Comparison of ENCODE assay signal across 22 mouse cellular contexts in the genomic region with DNA sequence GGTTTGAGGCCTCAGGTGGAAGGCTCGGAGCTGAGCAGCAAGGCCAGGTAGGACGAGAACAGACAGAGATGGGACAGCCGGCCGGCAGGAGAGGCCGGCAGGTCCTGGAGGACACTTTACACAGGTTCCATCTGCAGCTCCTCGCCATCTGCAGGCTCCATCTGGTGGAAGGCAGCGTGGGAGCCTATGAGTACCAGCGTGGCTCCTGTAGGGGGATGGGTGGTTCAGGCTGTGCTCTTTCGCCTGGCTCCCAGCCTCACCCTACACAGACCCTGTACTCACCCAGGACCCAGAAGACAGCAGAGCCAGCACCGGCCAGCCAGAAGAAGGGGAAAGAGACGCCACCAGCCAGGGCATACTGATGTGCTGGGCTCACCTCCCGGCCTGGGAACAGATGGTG. TPM values are rescaled to one million over a fixed set of nuclear protein-coding genes. Genes with fewer than 3 reads are reported as not detected.
A peak's percentile ranks its signal among the peaks of the same experiment; 100 is the strongest.
DNase-seq lines count a peak whose midpoint lies in the region; ATAC-seq lines count a peak whose summit lies in the region.
"Had no signal": no experiment of that assay in that cellular context is flagged by ENCODE, and none has a peak within 500 bp of the region (broad histone marks: within the 10 kb centered on the region; RNA-seq: fewer than 3 reads in every experiment).

No protein-coding gene starts in this region.

- H3K27me3 ChIP-seq in liver, embryonic 12.5 days (replicated peaks) = peaks cover 3% of the 10 kb centered on the region; the same call in 1 of the 2 replicates
- no peaks in the 10 kb centered on the region for H3K27me3 ChIP-seq in forebrain, embryonic 11.5 days (ENCODE audit: control insufficient read depth, insufficient read depth, low read length)

- H3K4me2 ChIP-seq in liver, embryonic 12.5 days = no peak overlapping the region
- no peak overlapping the region for H3K4me2 ChIP-seq in forebrain, embryonic 11.5 days (ENCODE audit: low read depth, low read length, severe bottlenecking)
- H3K4me2 ChIP-seq: midbrain, embryonic 12.5 days had no signal

- no peaks in the 10 kb centered on the region for H3K9me3 ChIP-seq in liver, embryonic 12.5 days (replicated peaks)
- H3K9me3 ChIP-seq in forebrain, embryonic 11.5 days (ENCODE audit: control insufficient read depth, low read length) = no peaks in the 10 kb centered on the region
- H3K9me3 ChIP-seq: G1E; heart, embryonic 10.5 days; midbrain, embryonic 12.5 days had no signal

- ATAC-seq in liver, embryonic 12.5 days = no peak
- no peak for ATAC-seq in forebrain, embryonic 11.5 days (replicated peaks; ENCODE audit: low FRiP score)
- ATAC-seq: forebrain, postnatal 0 days; intestine, embryonic 16.5 days had no signal

- peaks cover 11% of the 10 kb centered on the region; the same call in 1 of the 2 replicates for H3K36me3 ChIP-seq in liver, embryonic 12.5 days
- H3K36me3 ChIP-seq in forebrain, embryonic 11.5 days (ENCODE audit: control insufficient read depth, insufficient read depth, low read length) = no peaks in the 10 kb centered on the region
- H3K36me3 ChIP-seq: midbrain, embryonic 12.5 days had no signal

- H3K4me3 ChIP-seq in liver, embryonic 12.5 days = no peak overlapping the region
- H3K4me3 ChIP-seq in forebrain, embryonic 11.5 days (ENCODE audit: low read depth, low read length) = no peak overlapping the region
- H3K4me3 ChIP-seq: heart, embryonic 10.5 days; midbrain, embryonic 12.5 days had no signal

- H3K4me1 ChIP-seq in liver, embryonic 12.5 days = peaks cover 21% of the 10 kb centered on the region
- no peaks in the 10 kb centered on the region; the same call in 1 of the 2 replicates for H3K4me1 ChIP-seq in forebrain, embryonic 11.5 days (replicated peaks; ENCODE audit: control insufficient read depth, insufficient read depth, low read length)

- no peak overlapping the region for H3K27ac ChIP-seq in liver, embryonic 12.5 days
- H3K27ac ChIP-seq in forebrain, embryonic 11.5 days (ENCODE audit: low read depth, low read length) = no peak overlapping the region
- H3K27ac ChIP-seq: heart, embryonic 10.5 days; liver, embryonic 14.5 days; midbrain, embryonic 12.5 days had no signal

- peak; percentile 9 for DNase-seq in kidney, adult 9 months
- no peak for DNase-seq in kidney, postnatal 10 days
- DNase-seq in cerebellum, adult 11 months = peak; percentile 84
- DNase-seq in cerebellum, adult 9-11 months = peak; percentile 92
- peak; percentile 56 for DNase-seq in left cerebral cortex, postnatal 4 days
- DNase-seq in forebrain, embryonic 11.5 days (ENCODE audit: low spot score) = no peak
- DNase-seq: adrenal gland, postnatal 36 days; forebrain, postnatal 0 days; gastrocnemius, postnatal 10 days; heart, postnatal 36 days; kidney, postnatal 36 days; lung, postnatal 14 days; spleen, adult 18-20 months had no signal

- H3K9ac ChIP-seq in liver, embryonic 12.5 days = no peak overlapping the region
- no peak overlapping the region for H3K9ac ChIP-seq in forebrain, embryonic 11.5 days (ENCODE audit: low read length)
- H3K9ac ChIP-seq: forebrain, postnatal 0 days; liver, embryonic 14.5 days; midbrain, embryonic 12.5 days had no signal

- 75% methylated on average over 12 of the region's 12 CpGs for WGBS in liver, embryonic 12.5 days (ENCODE audit: insufficient replicate concordance)
- WGBS in forebrain, embryonic 11.5 days = 80% methylated on average over 12 of the region's 12 CpGs

- intact Hi-C loops in left cerebral cortex, postnatal 4 days (cut with DNase I) = loop anchor here (5.0 kb wide), 1 partner anchor 78 kb away; no protein-coding TSS in a partner anchor

RNA-seq across cellular contexts. Expression of gene Rabac1, which starts 2.7 kb away (rescaled TPM):
- total RNA-seq in left cerebral cortex, postnatal 4 days (2021) = 100 to 1,000 TPM; 246 to 251 TPM
- 63.4 and 67.4 TPM in 2 replicates for polyA plus RNA-seq in liver, embryonic 12.5 days (2016; fragmentation: Nextera tagmentation; extraction: Ambion mirVana)
- 82.6 and 87.3 TPM in 2 replicates for polyA plus RNA-seq in forebrain, embryonic 11.5 days (2014; fragmentation: Nextera tagmentation; extraction: Ambion mirVana)

RNA-seq across cellular contexts. Expression of gene Gm4881, which starts 25.5 kb away (rescaled TPM):
- total RNA-seq in left cerebral cortex, postnatal 4 days (2021) = not detected
- polyA plus RNA-seq in liver, embryonic 12.5 days (2016; fragmentation: Nextera tagmentation; extraction: Ambion mirVana) = not detected in 2 replicates
- 0.32 and 0.55 TPM in 2 replicates for polyA plus RNA-seq in forebrain, embryonic 11.5 days (2014; fragmentation: Nextera tagmentation; extraction: Ambion mirVana)
- total RNA-seq: adrenal gland, postnatal 36 days; common myeloid progenitor, adult 5-6 weeks; G1E; gastrocnemius, postnatal 10 days; heart, postnatal 36 days; left cerebral cortex, postnatal 25 days had no signal
- polyA plus RNA-seq: G1E; heart, embryonic 10.5 days; intestine, embryonic 16.5 days; liver, embryonic 14.5 days; stomach, embryonic 16.5 days had no signal

RNA-seq across cellular contexts. Expression of gene Atp1a3, which starts 36.0 kb away (rescaled TPM):
- total RNA-seq in left cerebral cortex, postnatal 4 days (2021) = 1,000 to 10,000 TPM; 1,141 to 1,280 TPM
- polyA plus RNA-seq in liver, embryonic 12.5 days (2016; fragmentation: Nextera tagmentation; extraction: Ambion mirVana) = 0.45 and 0.50 TPM in 2 replicates
- 36.3 and 40.2 TPM in 2 replicates for polyA plus RNA-seq in forebrain, embryonic 11.5 days (2014; fragmentation: Nextera tagmentation; extraction: Ambion mirVana)

Comparison
In these comparisons a context has a peak if more than half of its experiments do, and no peak if none do; other contexts are left out.
1. DNase-seq: peak in kidney, adult 9 months (single experiment), cerebellum, adult 11 months (single experiment), cerebellum, adult 9-11 months (single experiment) and left cerebral cortex, postnatal 4 days (single experiment); none in kidney, postnatal 10 days (single experiment) and forebrain, embryonic 11.5 days (single experiment).
2. RNA of gene Atp1a3, which starts 36.0 kb away (polyA plus RNA-seq): 36.3 to 40.2 TPM in forebrain, embryonic 11.5 days; 0.45 to 0.50 TPM in liver, embryonic 12.5 days; every median in the first group is over 10 times any median in the second.